Mouse (Mus musculus) heart, embryonic 16.5 days (tissue): ENCODE data around the gene Olfr653. TPM values are rescaled to one million over a fixed set of nuclear protein-coding genes. Genes with fewer than 3 reads are reported as not detected.

Experiments used
- ATAC-seq: fragments of 200-750 bp; cut with Nextera tagmentation; replicated peaks from 2 replicates; pipeline ENCODE4 v1.8.0; 2017; ENCODE audit warnings: moderate number of reproducible peaks; ENCODE audit not compliant: insufficient read depth, low FRiP score; ENCODE audit errors: extremely low read depth
- H3K27ac ChIP-seq: fragments of 300-500 bp; sonication (generic); 2 replicates; pipeline ENCODE4 v1.5.1; 2014; ENCODE audit warnings: mild to moderate bottlenecking, low read length, control low read depth, moderate library complexity
- H3K27me3 ChIP-seq: fragments of 300-500 bp; sonication (generic); 2 replicates; pipeline ENCODE4 v1.6.1; 2014; ENCODE audit warnings: low read length, mixed read lengths; ENCODE audit not compliant: control insufficient read depth, insufficient read depth
- H3K36me3 ChIP-seq: fragments of 300-500 bp; sonication (generic); 2 replicates; pipeline ENCODE4 v1.6.1; 2014; ENCODE audit not compliant: control insufficient read depth, insufficient read depth
- H3K4me1 ChIP-seq: fragments of 300-500 bp; sonication (generic); 2 replicates; pipeline ENCODE4 v1.6.1; 2014; ENCODE audit warnings: low read length, mixed read lengths; ENCODE audit not compliant: control insufficient read depth, insufficient read depth
- H3K4me2 ChIP-seq: fragments of 300-500 bp; sonication (generic); 2 replicates; pipeline ENCODE4 v1.6.1; 2014; ENCODE audit warnings: low read depth, mild to moderate bottlenecking, control low read depth, low read length
- H3K4me3 ChIP-seq: fragments of 300-500 bp; sonication (generic); 2 replicates; pipeline ENCODE4 v1.5.1; 2014; ENCODE audit warnings: mild to moderate bottlenecking, control low read depth, low read length
- H3K9ac ChIP-seq: fragments of 300-500 bp; sonication (generic); 2 replicates; pipeline ENCODE4 v1.6.1; 2014; ENCODE audit warnings: low read length, control low read depth
- H3K9me3 ChIP-seq: fragments of 300-500 bp; sonication (generic); replicated peaks from 2 replicates; pipeline ENCODE4 v1.6.1; 2016; ENCODE audit warnings: low read length; ENCODE audit not compliant: control insufficient read depth
- WGBS: fragments of 180-500 bp; shearing (Covaris S2); extraction: QIAGEN DNeasy Blood & Tissue Kit; methylation state at CpG from one replicate; pipeline ENCODE4 v1.1.7; 2014; 5-methylcytosine and 5-hydroxymethylcytosine counted together
- polyA plus RNA-seq: library from polyadenylated mRNA; unstranded; fragments of >200 nt; fragmentation: Nextera tagmentation; extraction: Ambion mirVana; gene quantifications from 2 replicates; pipeline ENCODE4 v1.2.1, GENCODE M21; 2015

Gene Olfr653
- polyA plus RNA-seq, 1 experiment from 2014 or later: not detected

GRCm38 (mm10) chr7:104603173-104603572 lies 26.1 kb downstream of the Olfr653 start:
- no peak for ATAC-seq
- Histone ChIP-seq H3K4me3 (no peak overlapping the region), H3K4me1 (no peaks in the 10 kb centered on the region), H3K9me3 (no peaks in the 10 kb centered on the region), H3K27ac (no peak overlapping the region), H3K4me2 (no peak overlapping the region), H3K27me3 (no peaks in the 10 kb centered on the region), H3K36me3 (no peaks in the 10 kb centered on the region), H3K9ac (no peak overlapping the region)
- 6% methylated on average over 3 of the region's 3 CpGs for WGBS

DNA sequence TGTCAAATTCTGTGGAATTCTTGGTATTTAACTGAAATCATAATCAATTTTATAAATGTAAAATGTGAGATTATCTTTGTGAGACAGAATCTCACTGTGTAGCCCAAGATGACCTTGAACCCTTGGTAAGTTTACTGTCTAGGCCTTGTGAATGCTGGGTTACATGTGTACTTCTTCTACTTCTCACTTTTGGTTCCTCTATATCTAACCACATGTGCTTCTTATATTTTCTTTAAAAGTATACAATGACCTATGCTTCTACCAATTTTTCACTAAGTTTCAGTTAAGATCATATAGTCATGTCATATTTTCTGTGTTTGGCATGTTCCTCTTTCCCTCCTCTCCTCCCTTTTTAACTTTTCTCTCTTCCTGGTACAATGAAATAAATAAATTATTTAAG lies 27.6 kb downstream of the Olfr653 start:
- Histone ChIP-seq H3K9me3 (no peaks in the 10 kb centered on the region), H3K27me3 (no peaks in the 10 kb centered on the region), H3K4me2 (no peak overlapping the region), H3K36me3 (no peaks in the 10 kb centered on the region), H3K9ac (no peak overlapping the region), H3K4me1 (no peaks in the 10 kb centered on the region), H3K27ac (no peak overlapping the region), H3K4me3 (no peak overlapping the region)
- no peak for ATAC-seq

GRCm38 (mm10) chr7:104613655-104614054 lies 36.5 kb downstream of the Olfr653 start, which contains the start of gene Olfr656:
Gene Olfr656 (plus strand): TSS chr7:104613955.
- no peaks in the 10 kb centered on the region for H3K27me3 ChIP-seq
- H3K9me3 ChIP-seq: 0 out of 2 replicates have a peak, but pooled peaks cover 2% of the 10 kb centered on the region
- no peak within 1 kb of the TSS for H3K4me3 ChIP-seq
- H3K36me3 ChIP-seq: no peaks in the 10 kb centered on the region
- no peak within 1 kb of the TSS for H3K4me2 ChIP-seq
- H3K4me1 ChIP-seq: no peaks in the 10 kb centered on the region
- H3K27ac ChIP-seq: no peak within 1 kb of the TSS
- no peak for ATAC-seq
- 67% methylated on average over 4 of the region's 4 CpGs for WGBS
- no peak within 1 kb of the TSS for H3K9ac ChIP-seq

DNA sequence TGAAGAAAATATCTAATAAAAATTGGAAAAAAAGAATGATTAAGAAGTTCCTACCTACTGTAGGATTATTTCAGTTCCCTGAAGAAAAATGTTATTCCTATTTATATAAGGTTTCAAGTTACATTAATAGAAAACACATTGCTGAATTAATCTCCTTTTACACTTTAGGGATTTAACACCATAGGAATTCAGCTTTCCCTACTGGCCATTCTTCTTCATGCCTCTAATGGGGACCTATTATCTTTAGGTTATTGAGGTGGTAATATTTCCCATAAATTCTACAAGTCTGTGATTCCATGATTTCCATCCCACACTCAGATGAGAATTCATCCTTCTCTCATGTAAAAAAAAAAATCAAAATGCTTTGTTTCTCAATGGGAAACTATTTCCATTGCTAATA lies 47.4 kb downstream of the Olfr653 start, which contains the start of gene Olfr657:
TSS of gene Olfr657 (plus strand) at position 301 of the 400 bp plus-strand sequence.
- Histone ChIP-seq H3K9me3 (no peaks in the 10 kb centered on the region), H3K4me2 (no peak within 1 kb of the TSS), H3K27me3 (no peaks in the 10 kb centered on the region), H3K36me3 (no peaks in the 10 kb centered on the region), H3K4me3 (no peak within 1 kb of the TSS), H3K27ac (no peak within 1 kb of the TSS), H3K9ac (no peak within 1 kb of the TSS), H3K4me1 (no peaks in the 10 kb centered on the region)
- ATAC-seq: no peak

Other genes with a start within 250 kb of the Olfr653 start
- gene Trim34b, start 247.8 kb upstream of the Olfr653 start, polyA plus RNA-seq: 0.13 and 0.20 TPM in 2 replicates
- 2.2 and 2.9 TPM in 2 replicates for gene Trim12c, start 224.0 kb upstream of the Olfr653 start, polyA plus RNA-seq
- 0.05 and 0.07 TPM in 2 replicates for gene Trim30b, start 207.4 kb upstream of the Olfr653 start, polyA plus RNA-seq
- gene Trim30c, start 176.5 kb upstream of the Olfr653 start, polyA plus RNA-seq: 0.11 and 0.26 TPM in 2 replicates
- gene Trim30a, start 112.1 kb upstream of the Olfr653 start, polyA plus RNA-seq: 1.3 and 2.2 TPM in 2 replicates
- gene Trim30d, start 69.5 kb upstream of the Olfr653 start, polyA plus RNA-seq: 0.41 and 0.95 TPM in 2 replicates
- gene Olfr651, start 27.2 kb upstream of the Olfr653 start, polyA plus RNA-seq: not detected in 2 replicates
- not detected in 2 replicates for gene Olfr652, start 16.4 kb upstream of the Olfr653 start, polyA plus RNA-seq
- gene Olfr654, start 9.7 kb downstream of the Olfr653 start, polyA plus RNA-seq: not detected in 2 replicates
- not detected in 2 replicates for gene Olfr655, start 24.5 kb downstream of the Olfr653 start, polyA plus RNA-seq
- gene Olfr656, start 36.6 kb downstream of the Olfr653 start, polyA plus RNA-seq: not detected in 2 replicates
- gene Olfr657, start 47.5 kb downstream of the Olfr653 start, polyA plus RNA-seq: not detected in 2 replicates
- not detected in 2 replicates for gene Olfr658, start 70.0 kb downstream of the Olfr653 start, polyA plus RNA-seq
- not detected in 2 replicates for gene Olfr659, start 89.4 kb downstream of the Olfr653 start, polyA plus RNA-seq
- gene Olfr661, start 109.2 kb downstream of the Olfr653 start, polyA plus RNA-seq: not detected in 2 replicates
- not detected in 2 replicates for gene Usp17le, start 200.2 kb downstream of the Olfr653 start, polyA plus RNA-seq